Mouse (Mus musculus) fibroblast of lung, adult 2 months (primary cell): ENCODE results near the gene Mkks.

Experiments used
- DNase-seq: peaks from one replicate; pipeline ENCODE4 v3.0.0-alpha.2; 2011; ENCODE audit warnings: low read depth

Gene Mkks

DNA sequence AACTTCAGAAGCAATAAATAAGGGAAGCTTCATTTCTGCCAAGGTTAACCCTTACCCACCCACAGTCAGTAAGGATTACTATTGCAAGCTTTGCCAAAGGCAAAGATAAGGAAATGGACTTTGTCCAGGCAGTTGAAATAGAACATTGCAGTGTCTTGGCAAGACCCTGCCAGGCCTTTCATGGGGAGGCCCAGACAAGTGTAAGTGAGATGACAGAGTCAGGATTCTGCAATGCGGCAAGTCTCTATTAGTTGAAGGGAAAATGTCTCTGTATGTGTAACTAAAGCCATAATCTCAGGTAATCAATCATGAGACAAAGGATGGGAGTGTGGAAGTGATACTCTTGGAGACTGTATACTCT is 56.5 kb downstream of the Mkks start:
- DNase-seq, result no peak

DNA sequence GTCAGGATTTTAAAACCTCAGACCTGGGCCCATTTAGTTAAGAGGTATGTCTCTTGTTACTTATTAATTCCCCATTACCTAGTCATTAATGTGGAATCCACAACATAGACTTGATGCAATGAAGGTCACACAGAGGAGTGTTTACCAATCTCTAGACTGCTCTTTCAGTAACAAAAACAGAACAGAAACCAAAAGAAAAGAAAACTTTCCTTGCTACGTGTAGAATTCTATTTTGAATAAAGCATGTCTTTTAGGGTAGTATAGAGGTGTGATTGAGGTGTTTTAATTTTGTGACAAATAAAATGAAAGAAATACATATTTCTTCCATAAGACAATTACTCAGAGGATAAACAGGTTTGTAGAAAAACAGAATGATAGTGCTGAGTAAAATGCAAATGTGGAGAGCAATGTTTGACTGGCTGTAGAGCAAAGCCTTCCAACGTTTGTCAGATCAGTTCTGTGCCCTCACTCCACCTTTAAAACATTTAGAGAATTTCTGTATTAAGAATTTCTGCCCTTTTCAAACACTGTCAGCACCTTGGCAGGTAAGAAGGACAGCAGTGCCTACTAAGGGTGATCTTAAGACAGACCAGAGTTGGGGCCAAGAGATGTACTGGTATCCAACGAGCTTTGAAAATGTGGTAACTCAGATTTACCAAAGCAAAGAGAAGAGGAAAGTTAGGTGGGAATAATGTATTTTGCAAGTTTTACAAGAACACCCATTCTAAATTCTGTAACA is 57.0 kb downstream of the Mkks start:
- DNase-seq, result no peak

DNA sequence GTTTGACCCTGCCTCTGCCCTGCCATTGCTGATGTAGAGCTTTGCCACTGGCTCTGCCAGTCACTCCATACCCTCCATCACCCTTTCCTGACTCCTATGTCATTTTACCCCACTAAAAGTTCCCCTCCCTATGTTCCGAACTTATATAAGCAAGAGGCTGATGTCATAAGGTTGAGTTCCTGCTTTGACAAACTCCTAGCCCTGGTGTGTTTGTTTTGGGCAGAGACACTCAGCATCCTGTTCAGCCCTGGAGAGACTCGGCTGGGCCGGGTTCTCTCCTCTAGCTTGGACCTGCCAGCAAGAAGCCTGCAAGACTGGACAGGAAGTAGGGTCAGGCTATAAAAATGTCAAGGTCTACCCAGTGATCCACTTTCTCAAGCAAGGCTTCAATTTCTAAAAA is 58.3 kb downstream of the Mkks start:
- peak; percentile 22 for DNase-seq

DNA sequence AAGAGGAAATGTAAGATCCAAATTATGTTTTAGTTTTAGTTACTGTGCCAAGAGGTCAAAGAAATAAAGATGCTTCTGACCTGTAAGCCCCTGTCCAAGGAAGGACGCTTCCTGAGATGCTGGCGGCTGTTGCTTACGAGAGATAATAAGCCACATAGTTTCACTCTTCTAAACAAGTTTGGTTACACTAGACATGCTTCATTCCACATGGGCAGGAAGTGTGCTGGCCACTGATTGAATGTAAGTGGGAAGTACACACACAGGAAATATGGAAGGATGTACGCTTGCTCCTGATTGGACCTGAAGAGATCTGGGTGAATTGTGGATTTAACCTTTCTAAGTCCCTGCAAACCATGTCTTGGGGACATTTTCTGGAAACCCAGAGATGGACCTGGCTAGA is 63.6 kb downstream of the Mkks start:
- no peak for DNase-seq
